Mouse (Mus musculus): ENCODE data around the gene Rerg.

Rerg gene

GRCm38 (mm10) chr6:137170226-137170625, at the start of gene Rerg:
Gene Rerg, minus strand, starts transcription at chr6:137170497.
- no peak for DNase-seq (ENCODE audit: low spot score in 2 of 2)

- DNase-seq (ENCODE audit: low spot score in 2 of 2) = peak in 1 of 2 experiments; percentile 12
These were observed 47.7 kb upstream of the Rerg start for GRCm38 (mm10) chr6:137217841-137218463.

GRCm38 (mm10) chr6:137211441-137211840, 41.1 kb upstream of the Rerg start:
- no peak for DNase-seq (ENCODE audit: low spot score in 2 of 2)

GRCm38 (mm10) chr6:137210991-137211390, 40.7 kb upstream of the Rerg start:
- DNase-seq (ENCODE audit: low spot score in 2 of 2) = peak in 1 of 2 experiments; percentile 37

- DNase-seq (ENCODE audit: low spot score in 2 of 2) = no peak
These were observed 39.7 kb upstream of the Rerg start for GRCm38 (mm10) chr6:137209992-137210391.

- DNase-seq (ENCODE audit: low spot score in 2 of 2) = peak in 1 of 2 experiments; percentile 31
These were observed 36.8 kb upstream of the Rerg start for GRCm38 (mm10) chr6:137207126-137207525.

- peak in 1 of 2 experiments; percentile 40 for DNase-seq (ENCODE audit: low spot score in 2 of 2)
These were observed 35.5 kb upstream of the Rerg start for GRCm38 (mm10) chr6:137205662-137206400.

GRCm38 (mm10) chr6:137202661-137203060, 32.4 kb upstream of the Rerg start:
- DNase-seq (ENCODE audit: low spot score in 2 of 2) = peak in 1 of 2 experiments; percentile 7

GRCm38 (mm10) chr6:137201578-137201977, 31.3 kb upstream of the Rerg start:
- peak in 1 of 2 experiments; percentile 22 for DNase-seq (ENCODE audit: low spot score in 2 of 2)

GRCm38 (mm10) chr6:137201166-137201565, 30.9 kb upstream of the Rerg start:
- peak in 1 of 2 experiments; percentile 23 for DNase-seq (ENCODE audit: low spot score in 2 of 2)

GRCm38 (mm10) chr6:137192063-137192462, 21.8 kb upstream of the Rerg start:
- DNase-seq (ENCODE audit: low spot score in 2 of 2) = no peak

- no peak for DNase-seq (ENCODE audit: low spot score in 2 of 2)
These were observed 20.7 kb upstream of the Rerg start for GRCm38 (mm10) chr6:137191026-137191425.

GRCm38 (mm10) chr6:137190577-137190976, 20.3 kb upstream of the Rerg start:
- DNase-seq (ENCODE audit: low spot score in 2 of 2) = no peak

- no peak for DNase-seq (ENCODE audit: low spot score in 2 of 2)
These were observed 18.2 kb upstream of the Rerg start for GRCm38 (mm10) chr6:137188375-137188926.

GRCm38 (mm10) chr6:137187426-137187825, 17.1 kb upstream of the Rerg start:
- DNase-seq (ENCODE audit: low spot score in 2 of 2) = no peak

- no peak for DNase-seq (ENCODE audit: low spot score in 2 of 2)
These were observed 10.3 kb upstream of the Rerg start for GRCm38 (mm10) chr6:137180636-137181035.

GRCm38 (mm10) chr6:137180115-137180514, 9.8 kb upstream of the Rerg start:
- DNase-seq (ENCODE audit: low spot score in 2 of 2) = no peak

GRCm38 (mm10) chr6:137179026-137179425, 8.7 kb upstream of the Rerg start:
- DNase-seq (ENCODE audit: low spot score in 2 of 2) = no peak

GRCm38 (mm10) chr6:137170646-137171045, 349 bp upstream of the Rerg start:
- no peak for DNase-seq (ENCODE audit: low spot score in 2 of 2)

- DNase-seq (ENCODE audit: low spot score in 2 of 2) = peak; percentile 74 to 94
These were observed 927 bp downstream of the Rerg start for GRCm38 (mm10) chr6:137169171-137169968.

GRCm38 (mm10) chr6:137166843-137167242, 3.5 kb downstream of the Rerg start:
- DNase-seq (ENCODE audit: low spot score in 2 of 2) = no peak

- DNase-seq (ENCODE audit: low spot score in 2 of 2) = no peak
These were observed 6.7 kb downstream of the Rerg start for GRCm38 (mm10) chr6:137163571-137163970.
